Mouse (Mus musculus) hindbrain, embryonic 16.5 days (tissue): ENCODE data around the gene Washc1. TPM values are rescaled to one million over a fixed set of nuclear protein-coding genes. Genes with fewer than 3 reads are reported as not detected.

Experiments used
- polyA plus RNA-seq: library from polyadenylated mRNA; unstranded; fragments of >200 nt; fragmentation: Nextera tagmentation; extraction: Ambion mirVana; gene quantifications from 2 replicates; pipeline ENCODE4 v1.2.1, GENCODE M21; 2015

The Washc1 gene
- polyA plus RNA-seq, 1 experiment from 2014 or later = 49.2 TPM

Other genes with a start within 250 kb of the Washc1 start
- gene Ralbp1, start 225.7 kb upstream of the Washc1 start, polyA plus RNA-seq = 52.1 and 58.3 TPM in 2 replicates
- gene Twsg1, start 160.3 kb upstream of the Washc1 start, polyA plus RNA-seq = 48.2 and 52.5 TPM in 2 replicates
- gene Ankrd12, start 34.5 kb upstream of the Washc1 start, polyA plus RNA-seq = 154 and 167 TPM in 2 replicates
- 392 and 420 TPM in 2 replicates for gene Ndufv2, start 10.0 kb upstream of the Washc1 start, polyA plus RNA-seq
- 4.8 and 7.2 TPM in 2 replicates for gene Ddx11, start 12.0 kb downstream of the Washc1 start, polyA plus RNA-seq